Mouse (Mus musculus) heart, adult 2 months (tissue): ENCODE data around the gene Cybb. TPM values are rescaled to one million over a fixed set of nuclear protein-coding genes. Genes with fewer than 3 reads are reported as not detected.
A peak's percentile ranks its signal among the peaks of the same experiment; 100 is the strongest.

Source experiments
- DNase-seq, 2 experiments: peaks; one replicate each; pipeline ENCODE4 v3.0.0; 2021
- H3K27ac ChIP-seq: fragments of 200-600 bp; 2 replicates; pipeline ENCODE4 v1.8.1; 2022
- H3K27me3 ChIP-seq: fragments of 200-500 bp; 2 replicates; pipeline ENCODE4 v1.6.1; 2012; ENCODE audit warnings: mild to moderate bottlenecking, low read length, inconsistent platforms, mixed read lengths; ENCODE audit not compliant: control insufficient read depth, insufficient read depth
- H3K36me3 ChIP-seq: fragments of 200-500 bp; 2 replicates; pipeline ENCODE4 v1.6.1; 2012; ENCODE audit warnings: low read length, inconsistent platforms; ENCODE audit not compliant: control insufficient read depth, insufficient read depth
- H3K4me1 ChIP-seq: fragments of 200-500 bp; 2 replicates; pipeline ENCODE4 v1.6.1; 2011; ENCODE audit warnings: low read length; ENCODE audit not compliant: control insufficient read depth, insufficient read depth
- H3K4me3 ChIP-seq: fragments of 200-600 bp; 2 replicates; pipeline ENCODE4 v1.8.1; 2022
- H3K79me2 ChIP-seq: fragments of 200-500 bp; replicated peaks from 2 replicates; pipeline ENCODE4 v1.6.1; 2012; ENCODE audit warnings: mild to moderate bottlenecking, inconsistent platforms, low read length, moderate library complexity, mixed read lengths; ENCODE audit not compliant: control insufficient read depth, insufficient read depth
- H3K9ac ChIP-seq: fragments of 200-500 bp; 2 replicates; pipeline ENCODE4 v1.6.1; 2012; ENCODE audit warnings: low read depth, mild to moderate bottlenecking, control low read depth, inconsistent platforms, low read length, mixed read lengths
- CTCF ChIP-seq: fragments of 200-600 bp; IDR thresholded peaks from 2 replicates; pipeline ENCODE4 v1.8.1; 2022; ENCODE audit warnings: antibody characterized with exemption, mild to moderate bottlenecking, moderate library complexity
- EP300 ChIP-seq: fragments of 200-500 bp; IDR thresholded peaks from 2 replicates; pipeline ENCODE4 v1.6.1; 2011; ENCODE audit warnings: low read depth, low read length, control low read depth; ENCODE audit not compliant: insufficient read depth
- POLR2A ChIP-seq: fragments of 200-500 bp; IDR thresholded peaks from 2 replicates; pipeline ENCODE4 v1.6.1; 2011; ENCODE audit warnings: mild to moderate bottlenecking, low read depth, low read length, control low read depth; ENCODE audit not compliant: insufficient read depth
- WGBS: fragments of 180-500 bp; shearing (Covaris S2); methylation state at CpG from one replicate; pipeline ENCODE4 v1.1.7; 2018; 5-methylcytosine and 5-hydroxymethylcytosine counted together
- intact Hi-C: fragments of 180-260 bp; cut with DNase I; formaldehyde crosslinking; loops from one replicate; pipeline ENCODE4 v1.15.1; 2025
- polyA plus RNA-seq: library from polyadenylated mRNA; depleted of rRNA; stranded (reverse); fragments of >200 nt; gene quantifications from 2 replicates; pipeline ENCODE4 v1.2.3, GENCODE M21; 2012; rRNA removed
- total RNA-seq, 2 experiments: library from RNA; stranded (reverse); gene quantifications; 2 replicates each; pipeline ENCODE4 v1.2.3; 2021

The Cybb gene
- total and polyA plus RNA-seq, 3 experiments = 2.1 to 10.7 (median 8.6) TPM

DNA sequence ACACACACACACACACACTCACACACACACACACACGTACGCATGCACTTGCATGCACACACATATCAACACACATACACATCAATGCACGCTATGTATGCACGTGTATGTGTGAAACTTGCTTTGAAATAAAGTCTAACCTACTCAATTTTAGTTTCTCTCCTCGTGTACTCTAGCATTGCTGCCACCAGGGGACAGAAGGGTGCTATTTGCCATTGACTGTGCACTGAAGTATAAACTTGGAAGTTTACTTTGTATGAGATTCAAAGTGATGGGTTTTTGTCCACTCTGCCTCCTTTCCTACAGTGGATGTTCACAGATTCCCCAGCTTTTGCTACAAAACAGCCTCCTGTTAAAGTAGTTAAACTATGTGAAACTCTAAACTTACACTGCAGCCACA, 73.7 kb downstream of the Cybb start:
- no peak for DNase-seq
- Histone ChIP-seq H3K27ac (no peak overlapping the region), H3K27me3 (no peaks in the 10 kb centered on the region), H3K4me3 (no peak overlapping the region), H3K4me1 (no peaks in the 10 kb centered on the region), H3K36me3 (no peaks in the 10 kb centered on the region), H3K9ac (no peak overlapping the region), H3K79me2 (no peaks in the 10 kb centered on the region)
- no peak for TF ChIP-seq EP300
- TF ChIP-seq POLR2A = no peak
- TF ChIP-seq CTCF = 0 out of 2 replicates have a peak, but pooled peaks have one; percentile 11
- WGBS = 78% methylated on average over 5 of the region's 5 CpGs
- intact Hi-C loops = no loop called here

Other genes starting within 250 kb of the Cybb start
- not detected for gene Gm14862, start 230.9 kb downstream of the Cybb start, total RNA-seq
- not detected in 2 replicates for gene Gm14862, start 230.9 kb downstream of the Cybb start, polyA plus RNA-seq
- gene Xk, start 215.0 kb downstream of the Cybb start, total RNA-seq = 1 to 10 TPM; 7.3 to 8.2 TPM
- gene Xk, start 215.0 kb downstream of the Cybb start, polyA plus RNA-seq = 3.3 and 6.5 TPM in 2 replicates
- under 1 TPM in 1 of 2 experiments, not detected in 1; 0.86 TPM for gene H2al1m, start 204.0 kb downstream of the Cybb start, total RNA-seq
- gene H2al1m, start 204.0 kb downstream of the Cybb start, polyA plus RNA-seq = 0.33 TPM in 1 of 2 replicates, not detected in the other
- not detected for gene H2al1k, start 137.1 kb downstream of the Cybb start, total RNA-seq
- gene H2al1k, start 137.1 kb downstream of the Cybb start, polyA plus RNA-seq = 0.44 TPM in 1 of 2 replicates, not detected in the other
- not detected for gene H2al1o, start 84.6 kb upstream of the Cybb start, total RNA-seq
- gene H2al1o, start 84.6 kb upstream of the Cybb start, polyA plus RNA-seq = not detected in 2 replicates
- gene Dynlt3, start 175.2 kb upstream of the Cybb start, total RNA-seq = 10 to 100 TPM; 53.0 to 54.5 TPM
- gene Dynlt3, start 175.2 kb upstream of the Cybb start, polyA plus RNA-seq = 26.1 and 67.4 TPM in 2 replicates